Mouse (Mus musculus): Measurements from ENCODE around the gene Klf16. TPM values are rescaled to one million over a fixed set of nuclear protein-coding genes. Genes with fewer than 3 reads are reported as not detected.

Gene Klf16
- 9.4 and 11.3 TPM in 2 replicates for polyA plus RNA-seq (2015; fragmentation: Nextera tagmentation; extraction: Ambion mirVana)

DNA sequence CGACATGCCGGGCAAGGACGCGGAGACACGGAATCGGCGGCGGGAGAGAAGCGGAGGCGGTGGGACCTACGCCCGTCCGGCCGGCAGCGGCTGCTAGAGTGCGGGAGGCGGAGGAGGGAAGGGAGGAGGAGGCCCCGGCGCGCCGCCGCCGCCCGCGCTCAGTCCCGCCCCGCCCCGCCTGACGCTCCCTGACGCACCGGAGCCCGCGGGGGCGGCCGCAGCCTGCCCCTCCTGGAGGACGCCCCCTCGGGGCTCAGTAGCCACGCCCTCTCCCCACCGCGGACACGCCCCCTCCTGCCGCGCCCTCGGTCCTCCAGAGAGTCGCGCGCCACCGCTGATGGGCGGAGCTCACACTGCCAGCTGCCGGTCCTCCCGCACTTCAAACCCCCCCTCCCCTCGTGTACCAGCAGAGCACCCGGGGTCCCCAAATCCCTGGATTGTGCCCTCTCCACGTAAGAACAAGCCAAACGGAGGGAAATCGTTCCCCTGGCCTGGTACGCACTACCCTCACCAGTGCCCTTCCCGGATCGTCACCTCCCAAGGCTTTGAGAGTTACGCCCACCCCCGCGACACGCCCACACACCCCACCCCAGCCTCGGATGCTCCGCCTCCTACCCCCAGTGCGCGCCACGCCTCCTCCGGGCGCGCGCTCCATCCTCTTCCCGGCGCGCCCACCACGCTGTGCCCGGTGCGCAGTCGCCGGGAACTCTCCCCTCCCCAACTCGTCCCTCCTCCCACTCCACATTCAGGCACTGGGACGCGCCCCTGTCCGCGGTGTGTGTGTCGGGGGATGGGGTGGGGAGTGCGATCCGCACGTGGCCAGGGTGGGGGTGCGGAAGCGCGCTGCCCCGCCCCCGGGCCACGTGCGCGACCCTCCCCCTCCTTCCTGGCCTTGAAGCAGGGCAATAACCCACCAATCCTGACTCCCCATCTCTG lies at the start of gene Klf16:
Gene Klf16, minus strand, starts transcription at position 127 of the 936 bp plus-strand sequence.
- no peaks in the 10 kb centered on the region for H3K9me3 ChIP-seq (replicated peaks)
- H3K4me1 ChIP-seq, result peaks cover 50% of the 10 kb centered on the region
- H3K4me2 ChIP-seq (replicated peaks), result peak within 1 kb of the TSS; percentile 94
- H3K4me3 ChIP-seq (replicated peaks), result peak within 1 kb of the TSS; percentile 85
- under 1% methylated on average over 83 of the region's 97 CpGs for WGBS
- peaks cover 4% of the 10 kb centered on the region; the same call in 1 of the 2 replicates for H3K36me3 ChIP-seq
- peak; percentile 84 for ATAC-seq (ENCODE audit: insufficient number of reproducible peaks, low FRiP score, low TSS enrichment, low read depth)
- no peaks in the 10 kb centered on the region for H3K27me3 ChIP-seq
- H3K9ac ChIP-seq, result peak within 1 kb of the TSS; percentile 65
- H3K27ac ChIP-seq (replicated peaks), result peak within 1 kb of the TSS; percentile 96

GRCm38 (mm10) chr10:80625764-80626163 lies 48.6 kb upstream of the Klf16 start:
- Histone ChIP-seq H3K27me3 (no peaks in the 10 kb centered on the region), H3K4me1 (peaks cover 64% of the 10 kb centered on the region), H3K4me2 (replicated peaks) (no peak overlapping the region), H3K27ac (replicated peaks) (no peak overlapping the region), H3K9ac (no peak overlapping the region), H3K36me3 (peaks cover 13% of the 10 kb centered on the region; the same call in 1 of the 2 replicates), H3K4me3 (replicated peaks) (no peak overlapping the region), H3K9me3 (replicated peaks) (no peaks in the 10 kb centered on the region)
- ATAC-seq (ENCODE audit: insufficient number of reproducible peaks, low FRiP score, low TSS enrichment, low read depth), result no peak
- WGBS, result 89% methylated on average over 4 of the region's 4 CpGs

- 6% methylated on average over 15 of the region's 15 CpGs for WGBS
- peaks cover 47% of the 10 kb centered on the region for H3K4me1 ChIP-seq
- H3K4me3 ChIP-seq (replicated peaks), result peak overlapping the region; percentile 78
- no peaks in the 10 kb centered on the region for H3K9me3 ChIP-seq (replicated peaks)
- H3K4me2 ChIP-seq (replicated peaks), result peak overlapping the region; percentile 91
- 0 out of 2 replicates have a peak, but pooled peaks cover 4% of the 10 kb centered on the region for H3K36me3 ChIP-seq
- peak overlapping the region; percentile 87 for H3K9ac ChIP-seq
- H3K27me3 ChIP-seq, result no peaks in the 10 kb centered on the region
- peak overlapping the region; percentile 89 for H3K27ac ChIP-seq (replicated peaks)
- no peak for ATAC-seq (ENCODE audit: insufficient number of reproducible peaks, low FRiP score, low TSS enrichment, low read depth)
Measured at GRCm38 (mm10) chr10:80623457-80624191, 46.5 kb upstream of the Klf16 start.

DNA sequence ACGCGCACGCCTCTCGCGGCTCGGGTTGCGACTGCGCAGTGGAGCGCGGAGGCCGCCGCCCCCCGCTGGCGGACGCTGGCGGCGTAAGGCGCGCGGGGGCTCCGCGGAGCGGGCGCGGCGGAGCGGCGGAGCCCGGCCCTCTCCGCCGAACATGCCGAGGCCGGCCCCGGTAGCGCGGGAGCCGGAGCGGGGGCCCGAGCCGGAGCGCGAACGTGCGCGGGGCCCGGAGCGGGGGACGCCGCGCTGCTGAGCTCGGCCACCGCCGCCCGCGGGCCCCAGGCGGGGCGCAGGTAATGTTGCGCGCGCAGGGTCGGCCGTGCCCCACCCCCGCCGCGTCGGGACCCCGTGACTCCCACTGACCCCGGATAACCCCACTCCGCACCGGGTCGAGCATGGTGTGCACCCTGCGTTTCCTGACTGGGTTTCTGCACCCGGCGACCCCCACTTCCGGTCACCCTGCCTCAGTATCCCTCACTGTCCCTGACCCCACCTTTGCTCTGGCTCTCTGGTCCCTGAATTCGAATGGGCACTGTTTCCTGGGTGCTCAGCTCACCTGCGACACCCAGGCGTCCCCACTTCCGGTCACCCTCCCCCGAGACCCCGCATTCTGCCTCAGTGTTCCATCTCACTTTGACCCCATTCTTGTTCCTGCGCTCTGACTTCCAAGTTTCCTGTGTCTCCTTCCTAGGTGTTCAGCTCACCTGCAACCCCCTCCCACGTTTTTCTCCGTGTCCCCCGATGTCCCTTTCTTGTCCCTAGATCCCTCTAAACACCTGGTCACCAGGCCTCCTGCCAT lies 45.7 kb upstream of the Klf16 start, which contains the start of gene Csnk1g2:
Gene Csnk1g2, plus strand, starts transcription at position 178 of the 796 bp plus-strand sequence.
- ATAC-seq (ENCODE audit: insufficient number of reproducible peaks, low FRiP score, low TSS enrichment, low read depth), result peak; percentile 2; the same call in 1 of the 2 replicates
- Histone ChIP-seq H3K27ac (replicated peaks) (peak within 1 kb of the TSS; percentile 95), H3K9ac (peak within 1 kb of the TSS; percentile 87), H3K4me3 (replicated peaks) (peak within 1 kb of the TSS; percentile 78), H3K9me3 (replicated peaks) (no peaks in the 10 kb centered on the region), H3K36me3 (0 out of 2 replicates have a peak, but pooled peaks cover 4% of the 10 kb centered on the region), H3K4me2 (replicated peaks) (peak within 1 kb of the TSS; percentile 91), H3K27me3 (no peaks in the 10 kb centered on the region), H3K4me1 (peaks cover 40% of the 10 kb centered on the region)
- 1% methylated on average over 62 of the region's 85 CpGs for WGBS

- WGBS, result under 1% methylated on average over 64 of the region's 64 CpGs
- Histone ChIP-seq H3K9me3 (replicated peaks) (no peaks in the 10 kb centered on the region), H3K27me3 (no peaks in the 10 kb centered on the region), H3K27ac (replicated peaks) (peak overlapping the region; percentile 95), H3K4me3 (replicated peaks) (peak overlapping the region; percentile 78), H3K36me3 (0 out of 2 replicates have a peak, but pooled peaks cover 4% of the 10 kb centered on the region), H3K4me2 (replicated peaks) (peak overlapping the region; percentile 59), H3K4me1 (peaks cover 33% of the 10 kb centered on the region), H3K9ac (peak overlapping the region; percentile 87)
- ATAC-seq (ENCODE audit: insufficient number of reproducible peaks, low FRiP score, low TSS enrichment, low read depth), result peak; percentile 96
Measured at GRCm38 (mm10) chr10:80621940-80622660, 45.0 kb upstream of the Klf16 start.

DNA sequence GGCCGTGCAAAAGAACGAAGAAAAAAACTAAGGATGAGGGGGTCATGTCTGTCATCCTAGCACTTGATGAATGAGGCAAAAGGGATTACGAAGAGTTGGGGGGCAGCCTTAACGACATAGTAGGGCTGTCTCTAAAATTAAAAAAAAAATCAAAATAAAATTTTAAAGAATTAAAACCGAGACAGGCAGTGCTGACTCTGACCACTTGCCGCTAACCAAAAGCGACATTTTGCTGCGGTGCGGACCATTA lies 44.5 kb upstream of the Klf16 start:
- Histone ChIP-seq H3K27me3 (no peaks in the 10 kb centered on the region), H3K36me3 (0 out of 2 replicates have a peak, but pooled peaks cover 4% of the 10 kb centered on the region), H3K9me3 (replicated peaks) (no peaks in the 10 kb centered on the region), H3K9ac (peak overlapping the region; percentile 35; the same call in 1 of the 2 replicates), H3K4me1 (peaks cover 33% of the 10 kb centered on the region), H3K4me2 (replicated peaks) (peak overlapping the region; percentile 59), H3K27ac (replicated peaks) (peak overlapping the region; percentile 95), H3K4me3 (replicated peaks) (peak overlapping the region; percentile 78)
- 3% methylated on average over 9 of the region's 9 CpGs for WGBS
- ATAC-seq (ENCODE audit: insufficient number of reproducible peaks, low FRiP score, low TSS enrichment, low read depth), result no peak

- Histone ChIP-seq H3K4me3 (replicated peaks) (peak overlapping the region; percentile 78), H3K4me1 (peaks cover 33% of the 10 kb centered on the region), H3K4me2 (replicated peaks) (peak overlapping the region; percentile 59), H3K36me3 (0 out of 2 replicates have a peak, but pooled peaks cover 9% of the 10 kb centered on the region), H3K27me3 (no peaks in the 10 kb centered on the region), H3K9ac (peak overlapping the region; percentile 35; the same call in 1 of the 2 replicates), H3K27ac (replicated peaks) (peak overlapping the region; percentile 95), H3K9me3 (replicated peaks) (no peaks in the 10 kb centered on the region)
- WGBS, result 56% methylated on average over 16 of the region's 16 CpGs
- ATAC-seq (ENCODE audit: insufficient number of reproducible peaks, low FRiP score, low TSS enrichment, low read depth), result no peak
Measured at GRCm38 (mm10) chr10:80620796-80621689, 43.9 kb upstream of the Klf16 start.

DNA sequence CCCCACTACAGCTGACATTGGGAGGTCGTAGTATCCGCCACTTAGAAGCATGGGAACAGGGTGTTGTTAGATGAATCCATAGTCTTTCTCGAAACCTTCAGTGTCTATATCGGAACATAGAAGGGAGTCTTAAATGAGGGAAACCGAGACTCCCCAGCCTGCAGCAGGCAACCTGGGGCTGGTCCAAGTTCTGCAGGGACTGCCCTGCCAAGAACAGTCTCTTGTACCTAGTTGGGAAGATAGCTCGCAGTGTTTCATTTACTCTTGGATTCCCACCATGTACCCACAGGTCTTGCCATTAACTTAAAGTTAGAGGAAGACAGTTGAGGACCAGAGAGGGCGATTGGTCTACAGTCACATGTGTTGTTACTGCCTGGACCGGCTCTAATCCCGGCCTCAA lies 43.2 kb upstream of the Klf16 start:
- Histone ChIP-seq H3K4me1 (peaks cover 27% of the 10 kb centered on the region), H3K27me3 (no peaks in the 10 kb centered on the region), H3K36me3 (peaks cover 16% of the 10 kb centered on the region), H3K9ac (no peak overlapping the region), H3K4me3 (replicated peaks) (no peak overlapping the region), H3K27ac (replicated peaks) (0 out of 2 replicates have a peak overlapping the region, but pooled peaks have one; percentile 95), H3K4me2 (replicated peaks) (no peak overlapping the region), H3K9me3 (replicated peaks) (no peaks in the 10 kb centered on the region)
- WGBS, result 89% methylated on average over 9 of the region's 9 CpGs
- no peak for ATAC-seq (ENCODE audit: insufficient number of reproducible peaks, low FRiP score, low TSS enrichment, low read depth)

DNA sequence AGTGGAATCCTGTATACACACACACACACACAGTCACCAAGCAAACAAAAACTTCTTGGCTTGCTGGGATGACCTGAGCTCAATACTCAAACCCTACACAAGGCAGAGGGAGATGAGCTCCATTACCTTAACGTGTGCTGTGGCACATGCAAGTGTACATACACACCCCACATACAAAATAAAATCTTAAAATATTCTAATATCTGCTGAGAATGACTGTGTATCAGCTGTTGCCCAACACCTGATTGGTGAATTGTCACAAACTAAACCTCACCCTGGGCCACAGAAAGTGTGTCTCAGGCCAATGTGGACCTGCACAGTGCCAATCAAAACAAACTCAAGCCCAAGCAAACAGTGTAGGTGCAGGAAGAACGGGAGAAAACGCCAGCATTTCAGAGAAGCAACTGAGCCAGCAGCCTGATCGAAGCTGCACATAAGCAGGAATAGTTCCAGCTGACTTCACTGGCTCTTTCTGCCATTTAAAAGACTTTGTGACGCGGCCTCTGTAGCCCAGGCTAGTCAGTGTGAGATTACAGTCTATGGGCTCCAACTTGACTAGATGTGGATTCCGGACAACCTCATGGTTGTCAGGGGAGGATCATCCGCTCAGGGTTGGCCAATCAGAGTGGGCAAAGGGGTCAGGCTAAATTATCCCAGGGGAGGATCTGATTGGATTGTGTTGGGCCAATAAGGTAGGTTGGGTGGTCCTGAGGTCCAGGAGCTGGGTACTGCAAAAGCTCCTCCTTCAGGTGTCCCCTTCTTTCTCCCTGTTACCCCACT lies 42.5 kb upstream of the Klf16 start:
- Histone ChIP-seq H3K4me3 (replicated peaks) (no peak overlapping the region), H3K9me3 (replicated peaks) (no peaks in the 10 kb centered on the region), H3K4me2 (replicated peaks) (no peak overlapping the region), H3K36me3 (peaks cover 23% of the 10 kb centered on the region), H3K27me3 (no peaks in the 10 kb centered on the region), H3K4me1 (peaks cover 22% of the 10 kb centered on the region), H3K9ac (no peak overlapping the region), H3K27ac (replicated peaks) (no peak overlapping the region)
- no peak for ATAC-seq (ENCODE audit: insufficient number of reproducible peaks, low FRiP score, low TSS enrichment, low read depth)
- WGBS, result 34% methylated on average over 8 of the region's 8 CpGs
